Mouse (Mus musculus) hindbrain, embryonic 14.5 days (tissue): ENCODE results near the gene Rps6kb1. TPM values are rescaled to one million over a fixed set of nuclear protein-coding genes. Genes with fewer than 3 reads are reported as not detected.
A peak's percentile ranks its signal among the peaks of the same experiment; 100 is the strongest.

ENCODE experiments used
- ATAC-seq: fragments of 200-750 bp; cut with Nextera tagmentation; 2 replicates; pipeline ENCODE4 v1.8.0; 2017; ENCODE audit warnings: moderate number of reproducible peaks, mild to moderate bottlenecking, moderate TSS enrichment, moderate library complexity; ENCODE audit not compliant: low FRiP score
- DNase-seq: peaks from one replicate; pipeline ENCODE4 v3.0.0-alpha.2; 2015; ENCODE audit warnings: low spot score
- H3K27ac ChIP-seq: fragments of 300-500 bp; sonication (generic); 2 replicates; pipeline ENCODE4 v1.5.1; 2014; ENCODE audit warnings: mild to moderate bottlenecking, moderate library complexity
- H3K27me3 ChIP-seq: fragments of 300-500 bp; sonication (generic); 2 replicates; pipeline ENCODE4 v1.6.1; 2014; ENCODE audit warnings: mild to moderate bottlenecking, low read length, mixed read lengths; ENCODE audit not compliant: control insufficient read depth, insufficient read depth
- H3K36me3 ChIP-seq: fragments of 300-500 bp; sonication (generic); replicated peaks from 2 replicates; pipeline ENCODE4 v1.6.1; 2014; ENCODE audit not compliant: control insufficient read depth, insufficient read depth
- H3K4me1 ChIP-seq: fragments of 300-500 bp; sonication (generic); replicated peaks from 2 replicates; pipeline ENCODE4 v1.6.1; 2014; ENCODE audit warnings: antibody characterized with exemption, low read length, mixed read lengths; ENCODE audit not compliant: control insufficient read depth, insufficient read depth
- H3K4me2 ChIP-seq: fragments of 300-500 bp; sonication (generic); replicated peaks from 2 replicates; pipeline ENCODE4 v1.6.1; 2014; ENCODE audit warnings: mild to moderate bottlenecking, moderate library complexity
- H3K4me3 ChIP-seq: fragments of 300-500 bp; sonication (generic); replicated peaks from 2 replicates; pipeline ENCODE4 v1.5.1; 2014; ENCODE audit warnings: mild to moderate bottlenecking, low read length
- H3K9ac ChIP-seq: fragments of 300-500 bp; sonication (generic); 2 replicates; pipeline ENCODE4 v1.6.1; 2014
- H3K9me3 ChIP-seq: fragments of 300-500 bp; sonication (generic); 2 replicates; pipeline ENCODE4 v1.6.1; 2016; ENCODE audit warnings: low read length; ENCODE audit not compliant: control insufficient read depth
- WGBS: fragments of 180-500 bp; shearing (Covaris S2); extraction: QIAGEN DNeasy Blood & Tissue Kit; methylation state at CpG from one replicate; pipeline ENCODE4 v1.1.7; 2014; 5-methylcytosine and 5-hydroxymethylcytosine counted together
- polyA plus RNA-seq: library from polyadenylated mRNA; unstranded; fragments of >200 nt; fragmentation: Nextera tagmentation; extraction: Ambion mirVana; gene quantifications from 2 replicates; pipeline ENCODE4 v1.2.1, GENCODE M21; 2014

Gene Rps6kb1
- polyA plus RNA-seq, 1 experiment from 2014 or later, result 45.1 TPM

DNA sequence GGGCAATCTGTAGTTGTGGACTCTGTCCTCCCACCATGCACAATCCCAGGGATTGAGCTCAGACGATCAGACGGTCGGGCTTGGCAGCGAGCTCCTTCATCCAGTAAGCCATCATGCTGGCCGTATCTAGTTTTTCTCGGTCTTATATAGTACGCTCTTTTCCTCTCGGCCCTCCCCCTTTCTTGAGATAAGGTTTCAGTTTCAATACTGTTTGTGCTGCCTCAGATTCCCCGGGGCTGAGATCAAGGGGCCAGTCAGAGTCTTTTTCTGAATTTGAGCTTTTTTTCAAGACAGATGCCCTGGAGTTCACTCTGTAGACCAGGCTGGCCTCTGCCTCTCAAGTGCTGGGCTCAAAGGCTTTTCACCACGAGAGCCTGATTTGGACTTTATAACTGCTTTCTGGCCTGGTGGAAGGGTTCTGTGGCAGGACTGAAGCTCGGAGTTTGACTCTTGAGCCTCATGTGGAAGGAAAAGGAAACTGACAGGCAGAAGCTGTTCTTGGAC lies 36.7 kb upstream of the Rps6kb1 start:
- no peak overlapping the region for H3K27ac ChIP-seq
- H3K4me3 ChIP-seq, result no peak overlapping the region
- H3K4me2 ChIP-seq, result no peak overlapping the region
- whole genome bisulfite sequencing, result 78% methylated on average over 11 of the region's 11 CpGs
- H3K9ac ChIP-seq, result no peak overlapping the region
- H3K4me1 ChIP-seq, result 0 out of 2 replicates have a peak, but pooled peaks cover 3% of the 10 kb centered on the region
- H3K9me3 ChIP-seq, result no peaks in the 10 kb centered on the region
- no peak for DNase-seq
- no peak for ATAC-seq
- no peaks in the 10 kb centered on the region for H3K27me3 ChIP-seq
- H3K36me3 ChIP-seq, result peaks cover 7% of the 10 kb centered on the region

DNA sequence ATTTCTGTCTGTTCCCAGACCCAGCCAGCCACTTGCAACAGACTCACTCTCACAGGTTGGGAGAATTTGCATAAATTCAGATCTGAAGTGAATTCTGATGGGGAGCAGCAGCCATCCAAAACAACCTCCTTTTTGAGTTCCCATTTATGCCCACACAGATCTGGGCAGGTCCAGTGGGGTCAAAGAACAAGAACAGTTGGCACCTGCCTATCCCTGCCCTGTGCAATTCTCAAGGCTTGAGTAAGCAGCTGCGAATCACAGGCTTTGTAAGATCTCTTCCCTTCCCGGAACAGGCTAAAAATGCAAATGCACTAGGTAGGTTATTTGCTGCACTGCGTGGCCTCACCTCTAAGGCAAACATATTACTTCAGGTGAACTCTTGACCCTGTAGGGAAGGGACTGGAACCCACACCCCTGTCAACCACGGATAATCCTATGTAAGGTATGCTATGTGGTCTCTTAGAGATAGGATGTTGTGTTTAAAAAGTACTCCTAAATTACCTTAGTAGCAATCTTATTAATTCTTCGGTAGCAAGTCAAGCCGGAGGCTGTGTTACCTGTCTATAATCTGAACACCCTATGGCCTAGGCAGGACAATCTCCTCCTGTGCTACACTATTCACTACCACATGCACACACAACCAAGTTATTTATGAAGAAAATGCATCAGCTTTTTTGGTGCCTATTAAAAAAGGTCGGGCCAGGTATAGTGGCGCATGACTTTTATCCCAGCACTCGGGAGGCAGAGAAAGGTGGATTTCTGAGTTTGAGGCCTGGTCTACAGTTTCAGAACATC lies 35.9 kb upstream of the Rps6kb1 start:
- no peak for ATAC-seq
- Histone ChIP-seq H3K9ac (no peak overlapping the region), H3K4me3 (no peak overlapping the region), H3K36me3 (peaks cover 7% of the 10 kb centered on the region), H3K9me3 (no peaks in the 10 kb centered on the region), H3K27ac (no peak overlapping the region), H3K27me3 (no peaks in the 10 kb centered on the region), H3K4me2 (no peak overlapping the region), H3K4me1 (0 out of 2 replicates have a peak, but pooled peaks cover 3% of the 10 kb centered on the region)
- WGBS, result 88% methylated on average over 9 of the region's 9 CpGs
- DNase-seq, result no peak

DNA sequence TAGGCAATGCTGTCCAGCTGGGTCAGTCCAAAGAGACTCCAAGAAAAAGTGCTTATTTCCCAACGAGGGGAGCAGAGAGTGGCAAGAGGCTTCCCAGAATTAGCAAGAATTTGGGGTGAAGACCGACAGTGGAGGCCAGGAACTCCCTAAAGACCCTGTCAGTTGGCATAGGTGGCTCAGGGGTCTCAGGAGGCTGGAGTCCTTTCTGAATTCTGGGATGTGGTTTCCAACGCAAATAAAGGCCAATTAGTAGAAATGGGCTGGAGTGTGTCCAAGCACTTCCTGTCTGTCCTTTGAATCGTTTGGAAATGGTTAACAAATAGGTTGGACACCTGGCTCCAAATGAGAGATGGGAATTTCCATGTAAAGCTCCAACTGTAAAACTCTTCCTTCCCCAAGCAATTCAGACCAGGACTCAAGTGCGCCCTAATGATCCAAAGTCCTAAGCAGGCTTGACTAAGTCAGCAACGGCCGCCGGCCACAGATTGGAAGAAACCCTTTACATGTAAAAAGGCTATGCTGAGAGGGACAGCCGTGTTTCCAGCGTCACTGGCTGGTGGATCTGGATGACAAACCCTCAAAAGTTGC lies 35.2 kb upstream of the Rps6kb1 start:
- ATAC-seq, result no peak
- Histone ChIP-seq H3K9me3 (no peaks in the 10 kb centered on the region), H3K27me3 (no peaks in the 10 kb centered on the region), H3K4me2 (no peak overlapping the region), H3K9ac (no peak overlapping the region), H3K27ac (no peak overlapping the region), H3K4me1 (0 out of 2 replicates have a peak, but pooled peaks cover 3% of the 10 kb centered on the region), H3K36me3 (peaks cover under 1% of the 10 kb centered on the region), H3K4me3 (no peak overlapping the region)
- DNase-seq, result no peak
- 80% methylated on average over 10 of the region's 10 CpGs for WGBS

DNA sequence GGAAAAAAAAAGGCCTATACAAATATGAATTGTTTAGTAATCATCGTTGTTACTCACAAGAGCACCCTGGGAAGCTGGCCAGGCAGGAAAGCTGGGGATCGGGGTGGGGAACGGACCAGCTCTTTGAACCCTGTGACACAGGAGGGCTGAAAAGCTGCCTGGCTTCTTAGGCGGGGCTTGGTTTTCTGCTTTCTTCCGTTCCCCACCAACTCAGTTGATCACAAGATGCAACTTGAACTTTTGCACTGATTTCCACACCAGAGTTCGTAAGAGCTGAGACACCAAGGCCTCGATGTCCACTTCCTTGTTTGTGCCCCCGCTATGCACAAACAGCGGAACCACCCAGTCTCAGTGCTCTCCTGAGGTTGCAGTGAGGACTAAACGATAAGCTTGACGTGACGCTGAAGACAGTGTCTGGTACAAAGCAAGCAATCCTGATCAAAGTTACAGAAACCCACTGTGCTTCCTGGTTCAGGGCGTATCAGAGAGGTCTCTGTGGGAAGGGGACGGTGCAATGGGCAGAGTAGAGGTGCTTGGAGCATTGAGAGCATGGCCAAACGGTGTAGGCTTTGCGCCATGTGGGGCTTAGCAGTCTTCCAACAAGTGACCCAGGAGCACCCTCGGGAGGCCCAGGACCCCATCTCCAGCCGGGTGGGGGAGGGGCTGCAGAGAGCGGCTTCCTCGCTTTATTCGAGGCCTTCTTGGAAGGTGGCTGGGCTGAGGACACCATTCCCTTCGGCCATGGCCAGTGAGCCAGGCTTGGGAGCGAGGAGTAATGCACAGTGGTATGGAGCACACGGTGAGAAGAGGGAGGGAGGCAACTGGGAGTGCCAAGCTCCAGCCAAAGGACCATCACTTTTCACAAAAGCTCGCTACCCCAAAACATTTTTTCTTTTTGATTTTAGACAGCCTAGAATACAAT lies 34.5 kb upstream of the Rps6kb1 start:
- WGBS, result 78% methylated on average over 25 of the region's 25 CpGs
- Histone ChIP-seq H3K36me3 (no peaks in the 10 kb centered on the region; the same call in none of the 2 replicates), H3K9me3 (no peaks in the 10 kb centered on the region), H3K4me2 (no peak overlapping the region), H3K4me3 (no peak overlapping the region), H3K4me1 (0 out of 2 replicates have a peak, but pooled peaks cover 3% of the 10 kb centered on the region), H3K9ac (no peak overlapping the region), H3K27ac (0 out of 2 replicates have a peak overlapping the region, but pooled peaks have one; percentile 18), H3K27me3 (no peaks in the 10 kb centered on the region)
- ATAC-seq (no peak), DNase-seq (no peak)

DNA sequence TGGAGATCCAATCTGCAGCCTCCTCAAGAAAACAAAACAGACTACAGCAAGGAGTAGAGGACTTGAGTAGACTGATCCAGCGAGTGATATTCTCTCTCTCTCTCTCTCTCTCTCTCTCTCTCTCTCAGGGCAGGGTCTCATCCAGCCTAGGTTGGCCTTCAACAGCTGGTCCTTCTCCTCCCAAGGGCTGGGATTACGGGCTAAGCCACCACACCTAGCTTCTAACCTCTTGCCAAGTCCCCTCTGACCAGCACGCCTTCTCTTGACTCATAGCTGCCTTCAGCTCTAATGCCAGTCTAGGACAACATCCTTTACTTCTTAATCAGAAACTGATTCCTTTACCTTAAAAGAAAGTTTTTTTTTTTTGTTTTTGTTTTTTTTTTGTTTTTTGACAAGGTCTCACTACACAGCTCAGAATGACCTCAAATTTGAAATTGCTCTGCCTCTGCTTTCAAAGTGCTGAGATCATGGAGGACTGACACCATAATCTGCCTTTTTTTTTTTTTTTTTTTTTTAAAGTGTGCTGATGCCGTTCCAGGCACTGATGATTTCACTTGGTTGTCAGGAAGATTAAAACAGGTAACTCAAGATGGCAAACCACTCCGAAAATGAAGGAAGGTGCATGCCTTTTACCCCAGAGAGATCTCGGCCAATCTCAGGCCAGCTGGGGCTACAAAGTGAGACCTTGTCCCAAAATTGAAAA lies 33.7 kb upstream of the Rps6kb1 start:
- no peak overlapping the region for H3K27ac ChIP-seq

DNA sequence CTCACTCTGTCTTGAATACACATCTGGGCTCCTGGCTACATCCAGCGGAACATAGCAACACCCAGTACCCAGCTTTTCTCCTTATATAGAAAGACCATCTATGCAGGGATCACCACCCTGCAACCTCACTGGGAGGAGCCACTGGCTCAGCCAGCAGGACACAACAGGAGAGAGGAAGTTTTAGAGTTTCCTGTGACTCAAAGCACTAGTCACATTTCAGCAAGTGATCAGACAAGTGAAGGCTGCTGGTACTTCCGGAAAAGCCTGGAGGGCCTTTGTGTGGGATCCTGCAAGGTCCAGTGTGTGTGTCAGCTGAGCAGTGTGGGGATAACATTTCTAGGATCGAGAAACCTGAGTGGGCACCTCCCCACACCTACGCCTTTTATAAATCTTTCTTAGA lies 32.6 kb upstream of the Rps6kb1 start:
- H3K9ac ChIP-seq, result no peak overlapping the region
- DNase-seq, result no peak
- H3K27ac ChIP-seq, result no peak overlapping the region

More for the DNA sequence above, 33.7 kb upstream of the Rps6kb1 start:
- H3K4me2 ChIP-seq, result no peak overlapping the region
- 0 out of 2 replicates have a peak, but pooled peaks cover 3% of the 10 kb centered on the region for H3K4me1 ChIP-seq
- no peak overlapping the region for H3K4me3 ChIP-seq
- 82% methylated on average over 6 of the region's 6 CpGs for WGBS
- no peak for ATAC-seq
- H3K36me3 ChIP-seq, result no peaks in the 10 kb centered on the region; the same call in 1 of the 2 replicates
- no peaks in the 10 kb centered on the region for H3K9me3 ChIP-seq
- no peak for DNase-seq
- no peak overlapping the region for H3K9ac ChIP-seq
- H3K27me3 ChIP-seq, result no peaks in the 10 kb centered on the region

DNA sequence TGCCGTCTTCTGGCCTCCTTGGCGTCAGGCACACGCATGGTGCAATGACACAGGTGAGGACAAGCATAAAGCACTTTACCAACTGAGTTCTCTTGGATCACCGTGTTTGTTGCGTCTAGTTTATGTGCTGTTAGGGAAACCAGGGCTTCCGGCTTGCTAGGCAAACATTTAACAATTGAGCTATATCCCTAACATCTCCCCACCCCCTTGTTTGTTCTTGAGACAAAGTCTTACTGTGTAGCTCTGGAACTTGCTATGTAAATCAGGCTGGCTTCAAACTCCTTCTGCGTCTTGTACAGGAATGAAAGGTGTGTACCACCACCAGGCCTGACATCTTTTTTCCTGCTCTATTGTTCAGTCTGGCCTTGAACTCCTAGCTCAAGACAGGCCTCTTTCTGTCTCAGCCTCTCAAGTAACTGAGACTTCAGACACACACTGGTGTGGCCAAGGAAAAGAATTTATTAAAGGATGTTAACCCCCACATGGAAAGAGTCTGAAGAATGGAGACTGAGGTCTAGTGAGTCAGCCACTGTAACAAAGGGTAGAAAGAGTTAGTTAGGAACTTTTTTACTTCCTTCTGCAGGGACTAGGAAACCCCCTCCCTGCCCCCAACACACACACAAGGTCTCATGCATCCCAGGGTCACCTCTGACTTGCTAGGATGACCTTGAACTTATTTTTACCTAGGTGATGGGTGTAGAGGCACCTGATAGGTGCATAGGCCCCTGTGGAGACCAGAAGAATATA lies 31.2 kb upstream of the Rps6kb1 start:
- H3K4me2 ChIP-seq, result no peak overlapping the region
- H3K27me3 ChIP-seq, result no peaks in the 10 kb centered on the region
- H3K9me3 ChIP-seq, result no peaks in the 10 kb centered on the region
- no peak for ATAC-seq
- no peak overlapping the region for H3K4me3 ChIP-seq
- no peak overlapping the region for H3K27ac ChIP-seq
- no peak for DNase-seq
- H3K4me1 ChIP-seq, result 0 out of 2 replicates have a peak, but pooled peaks cover 3% of the 10 kb centered on the region
- H3K36me3 ChIP-seq, result no peaks in the 10 kb centered on the region
- no peak overlapping the region for H3K9ac ChIP-seq
- 80% methylated on average over 7 of the region's 7 CpGs for WGBS

More for the DNA sequence above, 32.6 kb upstream of the Rps6kb1 start:
- ATAC-seq, result no peak
- 84% methylated on average over 4 of the region's 4 CpGs for WGBS
- no peak overlapping the region for H3K4me2 ChIP-seq
- no peak overlapping the region for H3K4me3 ChIP-seq
- 0 out of 2 replicates have a peak, but pooled peaks cover 3% of the 10 kb centered on the region for H3K4me1 ChIP-seq
- H3K9me3 ChIP-seq, result no peaks in the 10 kb centered on the region
- no peaks in the 10 kb centered on the region for H3K27me3 ChIP-seq
- H3K36me3 ChIP-seq, result no peaks in the 10 kb centered on the region; the same call in 1 of the 2 replicates

DNA sequence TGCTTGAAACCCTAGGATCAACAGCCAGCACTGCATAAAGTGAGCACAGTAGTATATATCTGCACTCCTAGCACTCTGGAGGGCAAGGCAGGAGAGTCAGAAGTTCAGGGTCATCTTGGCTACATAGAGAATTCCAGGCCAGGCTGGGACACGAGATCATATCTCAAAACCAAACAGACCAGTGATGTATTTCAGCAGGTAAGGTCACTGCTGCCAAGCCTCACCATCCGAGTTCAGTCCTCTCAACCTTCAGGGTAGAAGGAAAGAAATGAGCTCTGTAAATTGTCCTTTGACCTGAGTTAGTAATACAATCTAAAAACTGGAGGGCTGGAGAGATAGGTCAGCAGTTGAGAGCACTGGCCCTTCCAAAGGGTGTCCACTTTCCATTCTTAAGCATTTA lies 29.8 kb upstream of the Rps6kb1 start:
- no peaks in the 10 kb centered on the region for H3K27me3 ChIP-seq
- H3K4me1 ChIP-seq, result 0 out of 2 replicates have a peak, but pooled peaks cover 3% of the 10 kb centered on the region
- no peaks in the 10 kb centered on the region for H3K9me3 ChIP-seq
- DNase-seq (no peak), ATAC-seq (no peak)
- no peak overlapping the region for H3K4me3 ChIP-seq
- WGBS, result 78% methylated on average over 2 of the region's 2 CpGs
- no peaks in the 10 kb centered on the region for H3K36me3 ChIP-seq
- H3K9ac ChIP-seq, result no peak overlapping the region
- no peak overlapping the region for H3K4me2 ChIP-seq
- no peak overlapping the region for H3K27ac ChIP-seq
